Mouse (Mus musculus): ENCODE data around the gene Aanat. TPM values are rescaled to one million over a fixed set of nuclear protein-coding genes. Genes with fewer than 3 reads are reported as not detected.

The Aanat gene
- polyA plus RNA-seq, 1 experiment from 2014 or later: 0.28 TPM

DNA sequence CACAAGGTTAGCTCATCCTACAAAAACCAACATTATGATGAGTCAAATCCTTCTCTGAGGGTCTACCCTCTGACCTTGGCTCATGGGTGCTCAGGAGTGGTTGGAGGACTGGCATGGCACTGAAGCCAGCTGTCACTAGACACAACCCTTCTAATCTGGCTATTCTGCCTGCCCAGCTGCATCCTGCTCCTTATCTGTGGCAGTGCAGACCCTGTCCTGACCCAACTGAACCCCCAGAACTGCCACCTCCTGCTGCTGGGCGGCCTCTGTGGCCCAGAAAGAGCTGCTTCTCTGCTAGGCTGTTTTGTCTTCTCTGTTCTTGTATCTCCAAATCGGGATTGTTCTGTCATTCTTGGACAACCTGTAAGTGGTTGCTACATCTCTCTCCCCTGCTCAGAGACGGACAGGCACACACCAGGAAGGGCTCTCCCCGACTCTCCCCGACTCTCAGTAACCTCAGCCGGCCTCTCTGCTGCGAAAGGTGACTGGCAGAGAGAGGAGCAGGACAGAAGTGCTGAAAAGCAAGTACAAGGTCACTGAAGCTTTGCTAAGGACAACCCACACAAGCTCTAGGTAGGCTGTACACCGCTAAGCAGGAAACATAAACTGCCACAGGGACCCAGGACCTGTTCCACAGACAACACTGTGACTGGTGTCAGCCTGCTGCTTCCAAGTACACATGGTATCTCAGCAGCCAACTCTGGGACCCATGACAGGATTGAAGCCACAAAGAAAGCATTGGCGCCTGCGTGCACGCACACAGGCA lies 36.8 kb upstream of the Aanat start:
- peaks cover 15% of the 10 kb centered on the region; the same call in 1 of the 2 replicates for H3K36me3 ChIP-seq (ENCODE audit: control insufficient read depth, insufficient read depth, low read length)
- no peak overlapping the region for H3K4me3 ChIP-seq (ENCODE audit: low read depth, low read length)
- H3K27ac ChIP-seq (replicated peaks; ENCODE audit: low read depth, low read length): no peak overlapping the region
- no peak for DNase-seq (ENCODE audit: low spot score)
- H3K4me1 ChIP-seq (ENCODE audit: control insufficient read depth, insufficient read depth, low read length): peaks cover 11% of the 10 kb centered on the region
- no peaks in the 10 kb centered on the region for H3K9me3 ChIP-seq (ENCODE audit: control insufficient read depth, low read length)
- ATAC-seq (ENCODE audit: insufficient number of reproducible peaks, low FRiP score, low TSS enrichment, low read depth): no peak
- no peak overlapping the region for H3K9ac ChIP-seq (ENCODE audit: low read length)
- H3K4me2 ChIP-seq (ENCODE audit: low read depth, severe bottlenecking): no peak overlapping the region
- 89% methylated on average over 11 of the region's 11 CpGs for WGBS
- H3K27me3 ChIP-seq (ENCODE audit: control insufficient read depth, insufficient read depth, low read length): no peaks in the 10 kb centered on the region

- ATAC-seq (ENCODE audit: insufficient number of reproducible peaks, low FRiP score, low TSS enrichment, low read depth) (no peak), DNase-seq (ENCODE audit: low spot score) (no peak)
- H3K27me3 ChIP-seq (ENCODE audit: control insufficient read depth, insufficient read depth, low read length): no peaks in the 10 kb centered on the region
- H3K36me3 ChIP-seq (ENCODE audit: control insufficient read depth, insufficient read depth, low read length): peaks cover 4% of the 10 kb centered on the region; the same call in 1 of the 2 replicates
- peaks cover 11% of the 10 kb centered on the region for H3K4me1 ChIP-seq (ENCODE audit: control insufficient read depth, insufficient read depth, low read length)
- 0 out of 2 replicates have a peak overlapping the region, but pooled peaks have one; percentile 22 for H3K9ac ChIP-seq (ENCODE audit: low read length)
- no peaks in the 10 kb centered on the region for H3K9me3 ChIP-seq (ENCODE audit: control insufficient read depth, low read length)
- H3K27ac ChIP-seq (replicated peaks; ENCODE audit: low read depth, low read length): 0 out of 2 replicates have a peak overlapping the region, but pooled peaks have one; percentile 18
- H3K4me3 ChIP-seq (ENCODE audit: low read depth, low read length): no peak overlapping the region
- no peak overlapping the region for H3K4me2 ChIP-seq (ENCODE audit: low read depth, severe bottlenecking)
- 58% methylated on average over 7 of the region's 7 CpGs for WGBS
These were observed 35.5 kb upstream of the Aanat start for GRCm38 (mm10) chr11:116550748-116551147.

- ATAC-seq (ENCODE audit: insufficient number of reproducible peaks, low FRiP score, low TSS enrichment, low read depth) (no peak), DNase-seq (ENCODE audit: low spot score) (no peak)
- Histone ChIP-seq H3K4me3 (ENCODE audit: low read depth, low read length) (no peak overlapping the region), H3K36me3 (ENCODE audit: control insufficient read depth, insufficient read depth, low read length) (peaks cover 4% of the 10 kb centered on the region; the same call in 1 of the 2 replicates), H3K4me1 (ENCODE audit: control insufficient read depth, insufficient read depth, low read length) (peaks cover 13% of the 10 kb centered on the region), H3K27ac (replicated peaks; ENCODE audit: low read depth, low read length) (no peak overlapping the region), H3K9ac (ENCODE audit: low read length) (no peak overlapping the region), H3K27me3 (ENCODE audit: control insufficient read depth, insufficient read depth, low read length) (no peaks in the 10 kb centered on the region), H3K4me2 (ENCODE audit: low read depth, severe bottlenecking) (no peak overlapping the region), H3K9me3 (ENCODE audit: control insufficient read depth, low read length) (no peaks in the 10 kb centered on the region)
- 65% methylated on average over 1 of the region's 1 CpGs for WGBS
These were observed 34.0 kb upstream of the Aanat start for GRCm38 (mm10) chr11:116552194-116552593.

- ATAC-seq (ENCODE audit: insufficient number of reproducible peaks, low FRiP score, low TSS enrichment, low read depth): no peak
- H3K27me3 ChIP-seq (ENCODE audit: control insufficient read depth, insufficient read depth, low read length): no peaks in the 10 kb centered on the region
- DNase-seq (ENCODE audit: low spot score): peak; percentile 54
- no peaks in the 10 kb centered on the region for H3K36me3 ChIP-seq (ENCODE audit: control insufficient read depth, insufficient read depth, low read length)
- H3K27ac ChIP-seq (replicated peaks; ENCODE audit: low read depth, low read length): no peak overlapping the region
- no peak overlapping the region for H3K9ac ChIP-seq (ENCODE audit: low read length)
- H3K9me3 ChIP-seq (ENCODE audit: control insufficient read depth, low read length): no peaks in the 10 kb centered on the region
- 53% methylated on average over 12 of the region's 12 CpGs for WGBS
- H3K4me3 ChIP-seq (ENCODE audit: low read depth, low read length): no peak overlapping the region
- no peak overlapping the region for H3K4me2 ChIP-seq (ENCODE audit: low read depth, severe bottlenecking)
- peaks cover 18% of the 10 kb centered on the region for H3K4me1 ChIP-seq (ENCODE audit: control insufficient read depth, insufficient read depth, low read length)
These were observed 31.9 kb upstream of the Aanat start for GRCm38 (mm10) chr11:116554171-116554878.

DNA sequence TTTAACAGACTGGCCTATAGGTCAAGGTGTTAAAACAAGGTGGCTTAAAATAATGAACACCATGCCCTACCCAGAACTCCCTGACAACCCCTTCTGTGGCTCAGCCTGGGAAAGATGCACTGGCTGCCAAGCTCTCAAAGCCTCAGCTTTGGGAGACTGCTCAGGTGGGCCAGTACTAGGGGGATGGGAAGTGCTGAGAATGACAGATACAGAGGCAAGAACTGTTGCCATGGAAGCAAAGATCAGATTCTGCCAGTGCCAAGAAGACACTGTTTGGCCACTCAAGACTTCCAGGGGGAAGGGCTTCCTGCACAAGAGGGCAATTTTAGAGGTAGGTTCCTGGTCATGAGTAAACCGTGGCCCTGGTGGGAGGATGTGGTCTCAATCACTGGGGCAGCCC lies 30.7 kb upstream of the Aanat start:
- Histone ChIP-seq H3K9ac (ENCODE audit: low read length) (no peak overlapping the region), H3K4me2 (ENCODE audit: low read depth, severe bottlenecking) (no peak overlapping the region), H3K36me3 (ENCODE audit: control insufficient read depth, insufficient read depth, low read length) (no peaks in the 10 kb centered on the region), H3K4me1 (ENCODE audit: control insufficient read depth, insufficient read depth, low read length) (peaks cover 18% of the 10 kb centered on the region), H3K27me3 (ENCODE audit: control insufficient read depth, insufficient read depth, low read length) (no peaks in the 10 kb centered on the region), H3K4me3 (ENCODE audit: low read depth, low read length) (no peak overlapping the region), H3K27ac (replicated peaks; ENCODE audit: low read depth, low read length) (no peak overlapping the region), H3K9me3 (ENCODE audit: control insufficient read depth, low read length) (no peaks in the 10 kb centered on the region)
- DNase-seq (ENCODE audit: low spot score): no peak
- WGBS: 68% methylated on average over 1 of the region's 1 CpGs
- ATAC-seq (ENCODE audit: insufficient number of reproducible peaks, low FRiP score, low TSS enrichment, low read depth): no peak

- ATAC-seq (ENCODE audit: insufficient number of reproducible peaks, low FRiP score, low TSS enrichment, low read depth): no peak
- H3K4me3 ChIP-seq (ENCODE audit: low read depth, low read length): no peak overlapping the region
- DNase-seq (ENCODE audit: low spot score): no peak
- no peaks in the 10 kb centered on the region for H3K9me3 ChIP-seq (ENCODE audit: control insufficient read depth, low read length)
- no peaks in the 10 kb centered on the region for H3K27me3 ChIP-seq (ENCODE audit: control insufficient read depth, insufficient read depth, low read length)
- H3K36me3 ChIP-seq (ENCODE audit: control insufficient read depth, insufficient read depth, low read length): no peaks in the 10 kb centered on the region
- H3K27ac ChIP-seq (replicated peaks; ENCODE audit: low read depth, low read length): no peak overlapping the region
- no peak overlapping the region for H3K4me2 ChIP-seq (ENCODE audit: low read depth, severe bottlenecking)
- H3K4me1 ChIP-seq (ENCODE audit: control insufficient read depth, insufficient read depth, low read length): peaks cover 13% of the 10 kb centered on the region; the same call in 1 of the 2 replicates
- WGBS: 60% methylated on average over 6 of the region's 6 CpGs
- no peak overlapping the region for H3K9ac ChIP-seq (ENCODE audit: low read length)
These were observed 29.9 kb upstream of the Aanat start for GRCm38 (mm10) chr11:116556308-116556707.

- Histone ChIP-seq H3K9ac (ENCODE audit: low read length) (no peak overlapping the region), H3K27ac (replicated peaks; ENCODE audit: low read depth, low read length) (no peak overlapping the region), H3K4me3 (ENCODE audit: low read depth, low read length) (no peak overlapping the region), H3K27me3 (ENCODE audit: control insufficient read depth, insufficient read depth, low read length) (no peaks in the 10 kb centered on the region), H3K9me3 (ENCODE audit: control insufficient read depth, low read length) (no peaks in the 10 kb centered on the region), H3K4me1 (ENCODE audit: control insufficient read depth, insufficient read depth, low read length) (no peaks in the 10 kb centered on the region), H3K4me2 (ENCODE audit: low read depth, severe bottlenecking) (no peak overlapping the region), H3K36me3 (ENCODE audit: control insufficient read depth, insufficient read depth, low read length) (no peaks in the 10 kb centered on the region)
- WGBS: 38% methylated on average over 7 of the region's 7 CpGs
- DNase-seq (ENCODE audit: low spot score) (no peak), ATAC-seq (ENCODE audit: insufficient number of reproducible peaks, low FRiP score, low TSS enrichment, low read depth) (no peak)
These were observed 20.8 kb upstream of the Aanat start for GRCm38 (mm10) chr11:116565283-116566041.

GRCm38 (mm10) chr11:116567531-116567930 lies 18.7 kb upstream of the Aanat start:
- Histone ChIP-seq H3K9me3 (ENCODE audit: control insufficient read depth, low read length) (no peaks in the 10 kb centered on the region), H3K27ac (replicated peaks; ENCODE audit: low read depth, low read length) (no peak overlapping the region)

More at GRCm38 (mm10) chr11:116567531-116567930, 18.7 kb upstream of the Aanat start:
- Histone ChIP-seq H3K36me3 (ENCODE audit: control insufficient read depth, insufficient read depth, low read length) (no peaks in the 10 kb centered on the region), H3K4me2 (ENCODE audit: low read depth, severe bottlenecking) (no peak overlapping the region), H3K9ac (ENCODE audit: low read length) (no peak overlapping the region; the same call in 1 of the 2 replicates), H3K27me3 (ENCODE audit: control insufficient read depth, insufficient read depth, low read length) (no peaks in the 10 kb centered on the region), H3K4me3 (ENCODE audit: low read depth, low read length) (no peak overlapping the region), H3K4me1 (ENCODE audit: control insufficient read depth, insufficient read depth, low read length) (no peaks in the 10 kb centered on the region)
- ATAC-seq (ENCODE audit: insufficient number of reproducible peaks, low FRiP score, low TSS enrichment, low read depth): no peak
- WGBS: 81% methylated on average over 8 of the region's 8 CpGs
- no peak for DNase-seq (ENCODE audit: low spot score)

Measured in limb, embryonic 11.5 days (tissue).